Mouse (Mus musculus) ES-Bruce4 (cell line): Measurements from ENCODE around the gene Jund.

Source experiments
- EP300 ChIP-seq: IDR thresholded peaks from 2 replicates; pipeline ENCODE4 v1.6.1; 2011; ENCODE audit warnings: low read depth, low read length; ENCODE audit not compliant: insufficient read depth
- POLR2A ChIP-seq: IDR thresholded peaks from one replicate; pipeline ENCODE4 v1.8.1; 2011; ENCODE audit warnings: low read length; ENCODE audit not compliant: insufficient read depth

GRCm38 (mm10) chr8:70709794-70710193 lies 11.0 kb downstream of the Jund start:
- no peak for TF ChIP-seq EP300
- TF ChIP-seq POLR2A: no peak
